Mouse (Mus musculus) C2C12 (cell line): ENCODE data around the gene Nrarp. TPM values are rescaled to one million over a fixed set of nuclear protein-coding genes. Genes with fewer than 3 reads are reported as not detected.
A peak's percentile ranks its signal among the peaks of the same experiment; 100 is the strongest.

Experiments
- H3K27me3 ChIP-seq: one replicate; pipeline ENCODE4 v1.6.1; 2011; ENCODE audit not compliant: control insufficient read depth, insufficient read depth, insufficient read length
- H3K36me3 ChIP-seq: one replicate; pipeline ENCODE4 v1.6.1; 2011; ENCODE audit not compliant: control insufficient read depth, insufficient read depth
- H3K4me3 ChIP-seq: one replicate; pipeline ENCODE4 v1.5.1; 2011; ENCODE audit warnings: mild to moderate bottlenecking, control low read depth; ENCODE audit not compliant: poor library complexity, insufficient read depth, severe bottlenecking
- H3K79me2 ChIP-seq: one replicate; pipeline ENCODE4 v1.6.1; 2011; ENCODE audit not compliant: control insufficient read depth, insufficient read depth
- H3K79me3 ChIP-seq: one replicate; pipeline ENCODE4 v1.6.1; 2011; ENCODE audit warnings: low read depth, control low read depth
- H3ac ChIP-seq: one replicate; pipeline ENCODE3; 2011; ENCODE audit warnings: low read depth; ENCODE audit not compliant: control insufficient read depth, insufficient read length
- CEBPB ChIP-seq: IDR thresholded peaks from one replicate; pipeline ENCODE4 v1.6.1; 2011; ENCODE audit warnings: low read depth, mild to moderate bottlenecking, control low read depth, moderate library complexity
- CTCF ChIP-seq: IDR thresholded peaks from one replicate; pipeline ENCODE4 v1.5.1; 2011; ENCODE audit not compliant: control insufficient read depth, insufficient read depth, insufficient read length
- FOSL1 ChIP-seq: IDR thresholded peaks from one replicate; pipeline ENCODE4 v1.8.0; 2011; ENCODE audit warnings: mild to moderate bottlenecking, low read length; ENCODE audit not compliant: poor library complexity, insufficient read depth, severe bottlenecking
- MAX ChIP-seq: IDR thresholded peaks from one replicate; pipeline ENCODE4 v1.6.1; 2011; ENCODE audit warnings: mild to moderate bottlenecking, control low read depth
- MYOD1 ChIP-seq: IDR thresholded peaks from one replicate; pipeline ENCODE4 v1.6.1; 2011; ENCODE audit warnings: low read depth; ENCODE audit not compliant: control insufficient read depth, insufficient read length
- MYOG ChIP-seq: IDR thresholded peaks from one replicate; pipeline ENCODE4 v1.6.1; 2011; ENCODE audit not compliant: control insufficient read depth, insufficient read length; ENCODE audit errors: extremely low read depth
- USF1 ChIP-seq: IDR thresholded peaks from one replicate; pipeline ENCODE4 v1.6.1; 2011; ENCODE audit warnings: low read depth, mild to moderate bottlenecking, control low read depth, moderate library complexity
- polyA plus RNA-seq: library from polyadenylated mRNA; unstranded; fragments of >200 nt; fragmentation: generic; extraction: Trizol; gene quantifications from one replicate; pipeline ENCODE4 v1.2.1, GENCODE M21; 2012; ENCODE audit warnings: missing spikeins

Nrarp gene
- polyA plus RNA-seq, 1 experiment: 0.56 TPM

DNA sequence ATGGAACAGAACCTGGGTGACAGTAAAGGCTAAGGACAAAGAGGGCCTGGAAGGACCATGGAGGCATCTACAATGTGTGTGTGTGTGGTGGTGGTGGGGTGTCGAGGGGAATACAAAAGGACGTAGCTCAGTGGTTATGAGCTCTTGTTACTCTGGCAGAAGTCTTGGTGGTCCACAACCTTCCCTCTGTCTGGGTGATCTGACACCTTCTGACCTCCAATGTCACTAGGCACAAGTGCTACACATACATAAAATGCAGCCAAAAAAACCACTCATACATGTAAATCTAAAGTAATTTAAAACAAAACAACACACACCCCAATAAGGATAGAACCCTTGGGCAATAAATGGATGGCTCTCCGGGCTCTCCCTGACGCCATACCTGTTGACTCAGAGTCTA, 46.8 kb downstream of the Nrarp start:
- no peak for TF ChIP-seq CEBPB
- no peak for TF ChIP-seq MYOG
- TF ChIP-seq USF1: no peak
- TF ChIP-seq CTCF: no peak
- no peak for TF ChIP-seq FOSL1
- TF ChIP-seq MYOD1: no peak
- TF ChIP-seq MAX: no peak
- Histone ChIP-seq H3K4me3 (no peak overlapping the region), H3ac (no peak overlapping the region), H3K36me3 (peaks cover 14% of the 10 kb centered on the region), H3K27me3 (peaks cover 26% of the 10 kb centered on the region), H3K79me3 (peaks cover 8% of the 10 kb centered on the region), H3K79me2 (peaks cover 19% of the 10 kb centered on the region)

GRCm38 (mm10) chr2:25228431-25228889, 47.9 kb downstream of the Nrarp start:
- peaks cover 5% of the 10 kb centered on the region for H3K36me3 ChIP-seq
- H3K79me3 ChIP-seq: peaks cover 5% of the 10 kb centered on the region
- H3K79me2 ChIP-seq: peaks cover 10% of the 10 kb centered on the region
- H3K27me3 ChIP-seq: peaks cover 36% of the 10 kb centered on the region
- H3K4me3 ChIP-seq: no peak overlapping the region
- H3ac ChIP-seq: no peak overlapping the region
- TF ChIP-seq FOSL1 (no peak), MAX (peak; percentile 48), CTCF (peak; percentile 95), MYOG (no peak), USF1 (no peak), CEBPB (peak; percentile 92), MYOD1 (no peak)

DNA sequence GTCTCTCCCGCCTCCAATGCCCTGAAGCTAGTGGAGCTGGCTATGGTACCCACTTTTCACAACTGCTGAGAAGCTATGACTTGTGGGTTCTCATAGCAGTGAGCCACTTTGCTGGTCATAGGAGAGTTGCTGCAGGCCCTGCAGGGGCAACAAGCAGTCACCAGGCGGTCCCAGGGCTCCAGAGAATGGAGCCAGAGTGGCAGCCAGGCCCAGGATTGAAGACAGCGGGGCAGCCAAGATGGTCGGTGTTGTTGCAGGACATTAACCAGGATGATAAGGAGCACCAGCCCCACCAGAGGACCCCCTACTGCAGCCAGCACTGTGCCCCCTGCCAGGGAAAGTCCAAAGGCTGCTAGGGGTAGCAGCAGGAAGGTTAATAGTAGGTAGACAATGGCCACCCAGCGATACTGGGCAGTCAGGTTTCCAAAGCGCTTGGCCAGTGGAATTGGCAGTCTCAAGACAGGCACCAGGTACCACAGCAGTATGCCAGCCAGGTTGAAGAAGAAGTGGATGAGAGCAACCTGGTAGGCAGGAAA, 48.5 kb downstream of the Nrarp start:
- Histone ChIP-seq H3K36me3 (no peaks in the 10 kb centered on the region), H3ac (no peak overlapping the region), H3K79me3 (no peaks in the 10 kb centered on the region), H3K79me2 (peaks cover 4% of the 10 kb centered on the region), H3K4me3 (no peak overlapping the region), H3K27me3 (peaks cover 38% of the 10 kb centered on the region)
- TF ChIP-seq MYOD1: no peak

DNA sequence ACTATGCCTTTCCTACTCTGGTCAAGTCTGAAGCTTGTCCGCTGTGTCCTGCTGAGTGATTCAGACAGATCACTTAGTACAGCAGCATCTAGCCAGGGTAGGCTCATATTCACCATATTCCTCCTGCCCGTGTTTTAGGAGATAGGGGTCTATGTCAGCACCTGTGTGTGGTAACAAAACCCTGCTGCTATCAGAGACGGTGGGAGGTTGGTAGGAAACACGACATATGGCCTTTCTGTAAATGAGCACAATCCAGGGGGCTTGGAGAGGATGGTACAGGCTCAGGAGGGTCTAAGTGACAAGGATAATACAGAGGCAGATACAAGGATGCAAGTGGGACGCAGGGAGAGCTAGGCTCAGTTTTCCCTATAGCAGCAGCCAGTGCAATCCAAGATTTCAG, 49.0 kb downstream of the Nrarp start:
- Histone ChIP-seq H3K27me3 (peaks cover 41% of the 10 kb centered on the region), H3K36me3 (no peaks in the 10 kb centered on the region), H3K4me3 (no peak overlapping the region), H3K79me3 (no peaks in the 10 kb centered on the region), H3ac (no peak overlapping the region), H3K79me2 (no peaks in the 10 kb centered on the region)
- TF ChIP-seq MYOG (no peak), USF1 (no peak), MAX (no peak), CEBPB (no peak), MYOD1 (no peak), CTCF (no peak), FOSL1 (no peak)

DNA sequence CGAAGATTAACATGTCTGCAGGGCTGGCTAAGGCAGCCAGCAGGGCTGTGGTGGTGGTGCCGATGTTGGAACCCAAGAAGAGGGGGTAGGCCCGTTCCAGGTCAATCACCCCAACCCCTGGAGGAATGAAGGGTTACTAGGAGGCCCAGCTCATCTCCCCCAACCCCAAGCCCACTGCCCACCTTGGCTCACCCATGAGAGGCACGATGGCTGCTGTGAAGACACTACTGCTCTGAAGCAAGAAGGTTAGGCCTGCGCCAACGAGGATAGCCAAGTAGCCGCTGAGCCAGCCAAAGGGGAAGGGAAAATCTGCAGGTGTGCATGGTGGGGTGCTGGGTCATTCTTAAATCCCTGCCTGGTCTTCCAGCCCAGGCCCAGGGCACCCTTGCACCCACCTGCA, 50.0 kb downstream of the Nrarp start:
- peaks cover 46% of the 10 kb centered on the region for H3K27me3 ChIP-seq

GRCm38 (mm10) chr2:25231038-25231437, 50.5 kb downstream of the Nrarp start:
- no peak for TF ChIP-seq CTCF
- Histone ChIP-seq H3K36me3 (no peaks in the 10 kb centered on the region), H3K27me3 (peaks cover 50% of the 10 kb centered on the region), H3K79me3 (no peaks in the 10 kb centered on the region), H3K79me2 (no peaks in the 10 kb centered on the region), H3ac (no peak overlapping the region), H3K4me3 (no peak overlapping the region)

More for the DNA sequence above, 50.0 kb downstream of the Nrarp start:
- TF ChIP-seq FOSL1 (no peak), CTCF (no peak), USF1 (no peak), MAX (no peak), CEBPB (no peak), MYOG (no peak), MYOD1 (no peak)
- Histone ChIP-seq H3K36me3 (no peaks in the 10 kb centered on the region), H3K79me2 (no peaks in the 10 kb centered on the region), H3K4me3 (no peak overlapping the region), H3K79me3 (no peaks in the 10 kb centered on the region), H3ac (no peak overlapping the region)

Other genes with a start within 250 kb of the Nrarp start
- 6.6 TPM for gene Arrdc1, start 245.5 kb upstream of the Nrarp start, polyA plus RNA-seq
- 35.8 TPM for gene Zmynd19, start 231.0 kb upstream of the Nrarp start, polyA plus RNA-seq
- gene Dph7, start 218.4 kb upstream of the Nrarp start, polyA plus RNA-seq: 13.9 TPM
- 98.4 TPM for gene Mrpl41, start 205.7 kb upstream of the Nrarp start, polyA plus RNA-seq
- gene Pnpla7, start 204.7 kb upstream of the Nrarp start, polyA plus RNA-seq: 3.8 TPM
- gene Nsmf, start 126.4 kb upstream of the Nrarp start, polyA plus RNA-seq: 30.6 TPM
- not detected for gene Entpd8, start 100.5 kb upstream of the Nrarp start, polyA plus RNA-seq
- gene Noxa1, start 85.6 kb upstream of the Nrarp start, polyA plus RNA-seq: not detected
- gene Tor4a, start 16.1 kb downstream of the Nrarp start, polyA plus RNA-seq: 15.5 TPM
- gene Nelfb, start 30.7 kb downstream of the Nrarp start, polyA plus RNA-seq: 47.4 TPM
- gene Stpg3, start 33.9 kb downstream of the Nrarp start, polyA plus RNA-seq: not detected
- gene Fam166a, start 38.0 kb downstream of the Nrarp start, polyA plus RNA-seq: not detected
- 800 TPM for gene Tubb4b, start 43.9 kb downstream of the Nrarp start, polyA plus RNA-seq
- gene Slc34a3, start 53.6 kb downstream of the Nrarp start, polyA plus RNA-seq: not detected
- gene Rnf224, start 56.0 kb downstream of the Nrarp start, polyA plus RNA-seq: not detected
- gene Rnf208, start 61.5 kb downstream of the Nrarp start, polyA plus RNA-seq: 0.22 TPM
- gene Cysrt1, start 61.7 kb downstream of the Nrarp start, polyA plus RNA-seq: 0.25 TPM
- 3.9 TPM for gene AL732309.1, start 66.1 kb downstream of the Nrarp start, polyA plus RNA-seq
- gene Tmem203, start 74.7 kb downstream of the Nrarp start, polyA plus RNA-seq: 28.5 TPM
- gene Tprn, start 81.9 kb downstream of the Nrarp start, polyA plus RNA-seq: 7.4 TPM
- gene Ssna1, start 91.7 kb downstream of the Nrarp start, polyA plus RNA-seq: 143 TPM
- 89.4 TPM for gene Anapc2, start 91.7 kb downstream of the Nrarp start, polyA plus RNA-seq
- gene Tmem210, start 107.4 kb downstream of the Nrarp start, polyA plus RNA-seq: not detected
- not detected for gene Lrrc26, start 109.2 kb downstream of the Nrarp start, polyA plus RNA-seq
- 0.02 TPM for gene Grin1, start 138.4 kb downstream of the Nrarp start, polyA plus RNA-seq
- 38.0 TPM for gene Man1b1, start 151.6 kb downstream of the Nrarp start, polyA plus RNA-seq
- gene Dpp7, start 175.6 kb downstream of the Nrarp start, polyA plus RNA-seq: 22.4 TPM
- gene Uap1l1, start 184.9 kb downstream of the Nrarp start, polyA plus RNA-seq: 96.6 TPM
- gene Sapcd2, start 191.6 kb downstream of the Nrarp start, polyA plus RNA-seq: 25.8 TPM
- not detected for gene Entpd2, start 215.1 kb downstream of the Nrarp start, polyA plus RNA-seq
- gene Npdc1, start 218.6 kb downstream of the Nrarp start, polyA plus RNA-seq: 79.9 TPM
- 0.08 TPM for gene Fut7, start 242.5 kb downstream of the Nrarp start, polyA plus RNA-seq
- gene Abca2, start 247.9 kb downstream of the Nrarp start, polyA plus RNA-seq: 4.2 TPM